Mouse (Mus musculus) large intestine, adult 2 months (tissue): ENCODE measurements around the gene Chst14. TPM values are rescaled to one million over a fixed set of nuclear protein-coding genes. Genes with fewer than 3 reads are reported as not detected.
A peak's percentile ranks its signal among the peaks of the same experiment; 100 is the strongest.

Source experiments
- DNase-seq: peaks from one replicate; pipeline ENCODE4 v3.0.0-alpha.2; 2012; ENCODE audit warnings: low read depth, low spot score
- WGBS: fragments of 180-500 bp; shearing (Covaris S2); methylation state at CpG from one replicate; pipeline ENCODE4 v1.1.7; 2018; 5-methylcytosine and 5-hydroxymethylcytosine counted together
- polyA plus RNA-seq: library from polyadenylated mRNA; depleted of rRNA; stranded (reverse); fragments of >200 nt; gene quantifications from 2 replicates; pipeline ENCODE4 v1.2.3, GENCODE M21; 2012; rRNA removed

The Chst14 gene
- polyA plus RNA-seq, 1 experiment = 3.6 TPM

DNA sequence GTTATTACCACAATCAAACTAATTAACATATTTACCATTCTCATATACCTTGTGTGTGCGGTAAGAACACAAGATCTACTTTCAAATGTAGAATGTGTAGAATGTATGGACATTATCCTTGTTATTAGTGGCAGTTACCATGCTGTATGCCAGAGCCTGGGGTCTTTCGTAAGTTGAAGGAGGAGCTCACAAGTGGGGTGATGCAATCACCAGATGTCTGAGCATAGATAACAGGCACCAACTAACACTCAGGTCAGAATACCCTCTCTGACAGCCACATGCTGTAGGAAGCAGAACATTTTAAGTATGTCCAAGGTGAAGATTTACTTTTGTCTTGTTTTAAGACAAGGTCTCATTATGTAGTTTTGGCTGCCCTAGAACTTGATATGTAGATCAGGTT, 34.1 kb downstream of the Chst14 start:
- WGBS = 88% methylated on average over 2 of the region's 2 CpGs

DNA sequence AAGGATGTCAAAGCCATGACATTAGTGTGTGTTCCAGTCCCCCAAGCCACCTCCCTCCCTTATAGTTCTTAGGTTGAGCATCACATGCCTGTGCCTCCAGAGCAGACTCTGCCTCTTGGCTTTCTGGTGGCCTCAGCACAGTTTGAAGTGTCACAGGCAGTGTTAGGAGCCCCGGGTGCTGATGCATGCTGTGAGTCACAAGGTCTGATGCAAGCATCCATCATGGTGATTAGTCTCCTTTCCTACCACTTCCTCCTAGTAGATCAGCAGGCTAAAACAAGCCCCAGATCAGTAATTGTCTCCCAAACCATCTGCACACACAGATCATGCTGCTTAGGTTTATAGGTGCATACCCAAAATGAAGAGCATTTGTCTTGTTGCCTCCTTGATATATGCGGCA, 35.2 kb downstream of the Chst14 start:
- no peak for DNase-seq
- WGBS = 44% methylated on average over 2 of the region's 2 CpGs

More for the DNA sequence above, 34.1 kb downstream of the Chst14 start:
- no peak for DNase-seq

DNA sequence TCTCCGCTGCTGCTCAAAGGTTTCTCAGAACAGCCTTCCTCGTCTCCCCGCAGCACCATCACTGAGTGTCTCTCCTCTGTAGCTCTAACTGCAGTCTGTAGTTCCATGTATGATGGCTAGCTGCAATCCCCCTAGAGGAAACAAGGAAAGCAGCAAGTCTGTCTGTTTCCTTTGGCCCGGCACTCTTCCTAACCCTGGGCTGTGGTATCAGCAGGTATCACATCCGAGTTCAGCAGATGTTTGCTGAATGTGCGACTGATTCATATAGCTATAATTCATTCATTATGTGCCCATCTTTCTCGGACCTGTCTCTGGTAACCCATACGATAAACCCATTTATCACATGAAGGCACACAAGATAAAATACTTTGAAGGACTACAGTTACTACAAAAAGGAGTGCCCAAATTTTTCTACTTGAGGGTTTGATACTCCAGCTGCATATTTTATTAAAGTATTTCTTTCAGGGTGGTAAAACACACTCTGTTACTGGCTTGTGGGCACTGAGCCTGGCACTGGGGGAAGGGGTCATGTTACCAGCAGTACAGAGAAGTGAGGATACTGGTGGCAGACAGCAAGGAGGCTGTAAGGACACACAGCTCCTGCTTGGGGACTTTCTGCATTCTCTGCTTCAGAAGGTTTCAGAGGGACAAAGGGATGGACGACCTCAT, 36.8 kb downstream of the Chst14 start:
- 59% methylated on average over 9 of the region's 9 CpGs for WGBS
- no peak for DNase-seq

DNA sequence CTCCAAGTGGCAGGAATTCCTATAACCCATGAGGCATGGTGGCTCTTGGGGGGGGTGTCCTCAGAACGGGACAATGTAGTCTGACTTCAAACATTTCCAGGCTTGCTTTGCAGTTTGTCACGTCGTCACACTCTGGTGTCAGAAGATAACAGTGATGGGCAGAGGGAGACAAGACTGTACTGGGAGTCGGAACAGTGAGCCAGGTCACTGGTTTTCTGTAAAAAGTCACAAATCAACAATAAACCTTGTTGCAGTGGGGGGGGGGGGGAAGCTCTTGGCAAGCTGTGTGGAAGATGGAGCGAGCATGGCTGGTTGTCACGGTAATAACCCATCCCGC, 37.3 kb downstream of the Chst14 start:
- no peak for DNase-seq
- WGBS = 61% methylated on average over 7 of the region's 7 CpGs

DNA sequence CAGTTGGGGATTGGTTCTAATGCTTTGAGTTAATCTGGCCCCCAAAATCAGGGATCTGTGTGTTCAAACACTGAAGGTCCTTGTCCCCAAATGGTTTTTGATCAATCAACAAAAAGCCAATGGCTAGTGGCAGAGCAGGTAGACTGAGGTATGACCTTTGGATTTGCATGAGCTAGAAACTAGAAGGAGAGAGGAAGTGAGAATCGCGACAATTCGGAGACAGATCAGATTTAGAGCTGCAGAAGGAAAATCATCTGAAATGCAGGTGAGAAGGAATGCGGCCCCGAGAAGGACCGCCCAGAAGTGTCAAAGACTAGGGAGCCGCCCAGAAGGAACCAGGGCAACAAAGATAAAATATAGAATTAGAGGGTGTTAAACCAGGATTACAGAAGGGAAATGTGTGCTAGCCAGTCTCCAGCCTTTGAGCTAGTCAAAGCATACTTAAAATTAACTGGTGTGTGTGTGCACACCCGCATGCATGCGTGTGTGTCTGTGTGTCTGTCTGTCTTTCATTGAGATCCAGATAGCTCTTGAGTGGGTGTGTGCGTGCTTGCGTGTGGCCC, 43.4 kb downstream of the Chst14 start:
- DNase-seq = no peak
- 69% methylated on average over 11 of the region's 11 CpGs for WGBS

DNA sequence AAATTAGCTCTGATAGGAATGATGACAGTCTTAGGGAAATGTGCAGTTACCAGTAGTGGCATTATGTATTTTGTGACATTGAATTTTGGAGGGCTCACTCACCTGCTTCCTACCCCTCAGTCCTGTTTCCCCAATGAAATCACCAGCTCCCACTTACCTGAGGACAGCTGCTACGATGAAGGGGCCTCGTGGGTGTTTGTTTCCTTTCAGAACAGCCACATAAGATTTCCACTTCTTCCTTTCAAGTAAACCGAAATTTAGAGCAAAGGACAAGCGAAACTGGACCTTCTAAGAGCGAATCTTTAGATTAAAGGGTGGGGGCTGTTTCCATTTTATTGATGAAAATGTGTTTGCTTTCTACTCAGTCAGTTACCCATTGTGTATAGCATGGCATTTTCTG, 45.8 kb downstream of the Chst14 start:
- WGBS = 67% methylated on average over 5 of the region's 5 CpGs
- no peak for DNase-seq

DNA sequence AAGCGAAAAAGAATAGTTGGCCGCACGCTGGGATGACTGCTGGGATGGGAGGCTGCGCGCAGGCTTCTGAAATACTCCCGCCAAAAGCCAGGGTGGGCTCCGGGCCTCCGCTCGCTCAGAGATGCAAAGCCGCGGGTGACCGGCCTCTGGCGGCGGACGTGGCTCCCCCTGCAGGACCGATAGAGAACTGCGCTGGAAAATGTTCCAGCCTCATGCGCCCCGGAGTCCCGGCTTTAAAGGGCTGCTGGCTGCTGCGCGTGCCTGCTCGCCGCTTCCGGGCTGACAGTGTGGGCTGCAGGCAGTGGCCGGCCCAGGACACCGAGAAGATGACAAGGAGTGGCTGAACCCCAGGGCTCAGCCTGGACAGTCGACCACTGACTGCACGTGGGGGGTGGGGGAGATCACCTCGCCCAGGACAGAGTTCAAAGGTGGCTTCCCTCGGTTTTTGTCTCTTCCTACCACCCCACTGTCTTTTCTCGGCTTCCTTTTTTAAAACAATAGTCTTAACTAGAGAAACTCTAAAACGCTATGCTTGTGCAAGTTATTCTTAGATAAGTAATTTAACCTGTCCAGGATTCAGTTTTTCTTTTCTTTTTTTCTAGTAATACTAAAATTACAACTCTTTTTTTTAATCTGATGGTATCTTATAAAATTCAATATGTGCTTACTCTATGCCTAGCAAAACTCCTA, 46.5 kb downstream of the Chst14 start:
- peak; percentile 42 for DNase-seq
- WGBS = under 1% methylated on average over 33 of the region's 33 CpGs

DNA sequence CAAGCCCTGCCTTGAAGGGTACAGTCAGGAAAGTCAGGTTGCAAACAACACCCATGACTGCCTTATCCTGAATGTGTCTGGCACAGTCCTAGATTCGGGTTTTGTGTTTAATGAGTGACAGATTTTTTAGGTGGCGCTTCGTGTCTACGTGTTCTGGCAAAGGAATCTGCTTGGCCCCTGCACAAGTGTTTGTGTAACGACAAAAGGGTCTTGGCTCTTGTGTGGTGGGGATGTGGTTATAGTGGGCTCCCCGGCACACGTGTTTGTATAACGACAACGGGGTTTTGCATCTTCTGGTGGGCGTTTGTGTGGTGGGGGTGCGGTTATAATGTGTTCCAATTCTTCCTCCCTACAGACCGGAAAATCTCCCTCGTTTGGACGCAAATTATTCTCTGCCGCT, 49.6 kb downstream of the Chst14 start:
- DNase-seq = no peak
- under 1% methylated on average over 15 of the region's 15 CpGs for WGBS

DNA sequence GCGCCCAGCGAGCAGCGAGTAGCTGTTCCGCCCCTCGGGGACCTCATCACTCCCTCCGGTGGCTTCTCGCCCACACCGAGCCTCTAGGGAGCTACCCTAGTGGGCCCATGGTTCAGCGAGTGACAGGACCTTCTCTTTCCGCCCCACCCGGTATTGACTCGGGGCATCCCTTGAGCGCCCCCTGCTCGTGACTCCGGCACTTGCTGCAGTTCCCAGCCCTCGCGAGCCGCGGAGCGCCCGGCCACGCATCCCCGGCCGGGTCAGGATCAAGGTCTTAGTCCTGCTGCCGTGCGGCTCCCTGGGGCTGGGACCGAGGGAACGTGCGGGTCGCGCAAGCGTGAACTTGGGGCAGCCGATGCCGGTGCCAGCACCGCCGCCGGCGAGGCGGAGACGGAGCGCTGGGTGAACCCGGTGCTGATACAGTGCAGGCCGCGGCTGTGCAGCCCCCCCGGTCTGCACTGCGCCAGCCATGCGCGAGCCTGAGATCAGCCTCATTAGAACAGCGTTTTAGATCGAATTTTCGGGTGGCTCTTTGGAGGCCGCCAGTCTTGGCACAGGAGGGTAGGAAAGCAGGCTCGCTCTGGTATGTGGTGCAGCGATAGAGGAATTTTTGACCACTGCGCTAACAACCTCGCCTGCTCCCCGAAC, 50.1 kb downstream of the Chst14 start:
- 4% methylated on average over 57 of the region's 57 CpGs for WGBS

DNA sequence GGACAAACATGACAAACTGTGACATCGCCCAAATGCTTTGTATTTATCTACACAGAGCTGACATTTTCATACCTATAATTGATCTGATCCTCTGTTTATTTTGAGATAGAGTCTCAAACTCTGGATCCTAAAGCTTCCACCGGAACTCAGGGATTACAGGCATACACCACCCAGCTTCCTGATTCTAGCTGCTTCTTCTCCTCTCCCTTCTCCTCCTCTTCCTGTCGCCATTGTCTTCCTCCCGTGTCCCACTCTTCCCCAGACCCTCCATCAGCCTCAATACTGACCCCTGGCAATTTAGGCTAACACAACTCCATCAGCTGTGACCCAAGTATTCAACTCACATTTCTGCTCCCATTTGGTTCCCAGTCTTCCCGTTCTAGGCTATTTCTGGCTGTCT, 50.6 kb downstream of the Chst14 start:
- no peak for DNase-seq
- WGBS = 58% methylated on average over 5 of the region's 5 CpGs

More for the DNA sequence above, 50.1 kb downstream of the Chst14 start:
- DNase-seq = peak; percentile 48

DNA sequence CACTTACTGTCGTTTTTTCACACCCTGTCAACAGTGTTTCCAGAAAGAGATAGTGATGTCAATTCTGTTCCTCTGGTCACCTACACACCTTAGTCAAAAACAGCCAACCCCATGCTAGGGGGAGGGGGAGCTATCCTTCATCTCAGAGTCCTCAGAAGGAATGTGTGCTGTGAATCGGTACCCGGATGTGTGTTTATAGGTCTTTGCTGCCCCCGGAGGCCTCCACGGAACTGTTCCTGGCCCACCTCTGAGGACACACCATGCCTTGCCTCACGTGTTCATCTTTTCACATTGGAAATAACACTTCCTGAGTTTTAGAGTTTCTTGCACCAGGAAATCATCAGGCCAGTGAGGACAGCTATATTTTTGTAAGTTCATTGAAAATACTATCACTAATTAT, 51.8 kb downstream of the Chst14 start:
- 67% methylated on average over 6 of the region's 6 CpGs for WGBS
- no peak for DNase-seq

Other genes starting within 250 kb of the Chst14 start
- gene Ankrd63, start 222.5 kb upstream of the Chst14 start, polyA plus RNA-seq = 0.46 and 0.64 TPM in 2 replicates
- 3.2 and 7.5 TPM in 2 replicates for gene Plcb2, start 198.1 kb upstream of the Chst14 start, polyA plus RNA-seq
- gene Inafm2, start 180.7 kb upstream of the Chst14 start, polyA plus RNA-seq = 9.0 and 9.5 TPM in 2 replicates
- gene Ccdc9b, start 163.8 kb upstream of the Chst14 start, polyA plus RNA-seq = 5.5 and 6.2 TPM in 2 replicates
- 2,336 and 2,390 TPM in 2 replicates for gene Phgr1, start 153.7 kb upstream of the Chst14 start, polyA plus RNA-seq
- gene Disp2, start 146.8 kb upstream of the Chst14 start, polyA plus RNA-seq = 2.8 and 3.1 TPM in 2 replicates
- gene Knstrn, start 112.5 kb upstream of the Chst14 start, polyA plus RNA-seq = 11.2 and 15.6 TPM in 2 replicates
- 32.8 and 37.9 TPM in 2 replicates for gene Ivd, start 64.5 kb upstream of the Chst14 start, polyA plus RNA-seq
- gene Bahd1, start 26.1 kb upstream of the Chst14 start, polyA plus RNA-seq = 11.3 and 12.9 TPM in 2 replicates
- 12.4 and 16.0 TPM in 2 replicates for gene Ccdc32, start 102.9 kb downstream of the Chst14 start, polyA plus RNA-seq
- 2.3 and 4.0 TPM in 2 replicates for gene Rpusd2, start 108.3 kb downstream of the Chst14 start, polyA plus RNA-seq
- 0.43 and 1.1 TPM in 2 replicates for gene Knl1, start 120.6 kb downstream of the Chst14 start, polyA plus RNA-seq
- gene Rad51, start 186.3 kb downstream of the Chst14 start, polyA plus RNA-seq = 23.0 and 25.3 TPM in 2 replicates
- 31.2 and 52.2 TPM in 2 replicates for gene Rmdn3, start 230.5 kb downstream of the Chst14 start, polyA plus RNA-seq
- 55.8 and 78.9 TPM in 2 replicates for gene Gchfr, start 241.3 kb downstream of the Chst14 start, polyA plus RNA-seq
- 0.30 and 0.35 TPM in 2 replicates for gene Gm14137, start 248.0 kb downstream of the Chst14 start, polyA plus RNA-seq